Mouse (Mus musculus): ENCODE measurements around the gene Celf1. TPM values are rescaled to one million over a fixed set of nuclear protein-coding genes. Genes with fewer than 3 reads are reported as not detected.
A peak's percentile ranks its signal among the peaks of the same experiment; 100 is the strongest.
"Not testable (repeated sequence)": the region's sequence is repeated elsewhere in the genome, so short reads cannot be mapped to it uniquely, and the experiment has no call there.

Celf1 gene
- 10 to 100 TPM; 74.7 to 87.0 TPM for total RNA-seq (2021)
- long read RNA-seq, experiment 1, full-length matches to known transcripts, result 3 of 27 reads
- long read RNA-seq, experiment 1, partial matches to known transcripts, result 6 of 27 reads
- long read RNA-seq, experiment 1, other reads (novel, unspliced or antisense), result 18 of 27 reads
- long read RNA-seq, experiment 2, full-length matches to known transcripts, result 4 of 17 reads
- long read RNA-seq, experiment 2, partial matches to known transcripts, result 3 of 17 reads
- long read RNA-seq, experiment 2, other reads (novel, unspliced or antisense), result 10 of 17 reads

DNA sequence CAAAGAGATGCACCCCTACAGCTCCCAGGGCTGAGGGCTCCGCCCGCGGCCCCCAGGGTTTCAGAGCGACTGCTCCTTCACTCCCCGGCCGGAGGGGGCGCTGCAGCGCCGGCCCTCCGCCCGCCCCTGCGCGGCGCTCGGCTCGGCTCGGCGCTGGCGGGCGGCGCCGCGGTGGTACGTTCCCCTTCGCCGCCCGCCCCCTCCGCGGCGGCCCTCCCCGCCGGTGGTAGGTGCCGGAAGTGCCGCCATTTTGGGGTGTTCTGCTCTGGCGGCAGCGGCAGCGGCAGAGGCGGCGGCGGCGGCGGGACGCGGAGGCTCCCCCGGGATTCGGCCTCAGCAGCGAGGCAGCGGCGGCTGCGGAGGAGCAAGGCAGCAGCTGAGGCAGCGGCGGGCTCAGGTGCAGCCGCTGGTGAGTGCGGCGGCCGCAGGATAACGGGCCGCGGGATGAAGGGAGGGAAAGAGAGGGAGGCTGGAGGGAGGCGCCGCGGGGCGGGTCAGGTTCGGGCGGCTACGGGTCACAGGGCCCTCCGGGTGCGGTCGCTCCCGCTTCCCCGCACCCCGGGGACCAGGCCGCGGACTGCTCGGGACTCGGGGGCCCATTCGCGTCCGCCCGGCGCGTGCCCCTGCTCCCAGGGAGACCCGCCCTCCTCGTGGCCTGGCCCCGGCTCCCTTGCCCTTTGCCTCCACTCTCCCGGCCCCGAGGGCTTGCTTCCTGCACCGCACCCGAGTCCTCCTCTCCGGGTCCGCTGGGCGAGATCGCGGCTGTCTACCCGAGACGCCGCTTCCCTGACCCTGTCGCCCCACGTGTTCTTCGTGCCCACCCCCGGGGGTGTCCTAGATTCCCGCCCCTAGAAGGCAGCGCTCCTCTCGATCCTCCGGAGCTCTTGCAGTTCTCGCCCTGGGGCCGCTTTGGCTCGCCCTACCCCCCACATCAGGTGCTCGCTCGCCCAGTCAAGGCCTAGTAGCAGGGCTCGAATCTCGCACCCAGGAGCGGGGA is at the start of gene Celf1:
Gene Celf1, plus strand, starts transcription at position 150 of the 997 bp plus-strand sequence.
- peak; percentile 92 for DNase-seq

DNA sequence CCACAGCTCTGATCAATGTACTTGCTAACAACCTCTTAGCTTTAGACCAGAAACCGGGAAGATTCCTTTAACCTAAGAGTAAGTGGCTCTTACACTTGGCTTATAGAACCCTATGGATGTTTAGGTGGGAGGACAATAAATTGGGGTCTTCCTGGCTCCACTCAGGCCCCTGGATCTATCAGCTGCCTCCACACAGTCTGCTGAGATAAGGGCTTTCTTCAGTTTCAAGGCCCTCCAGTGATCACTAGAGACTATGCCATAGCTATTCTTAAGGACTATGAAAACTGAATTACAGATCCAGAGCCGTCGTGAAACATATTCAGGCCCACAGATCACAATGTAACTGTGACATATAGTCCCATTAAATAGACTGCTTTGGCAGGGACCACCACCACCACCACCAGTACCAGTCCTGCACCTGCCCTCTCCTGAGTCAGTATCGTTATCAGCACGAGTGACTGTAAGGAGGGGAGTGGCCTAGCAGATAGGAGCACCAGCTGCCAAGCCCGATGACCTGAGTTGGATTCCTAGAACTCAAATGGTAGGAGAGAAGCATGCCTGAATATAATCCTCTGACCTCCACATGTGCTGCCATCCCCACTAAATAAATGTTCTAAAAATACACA is 46.4 kb upstream of the Celf1 start:
- DNase-seq, result no peak

DNA sequence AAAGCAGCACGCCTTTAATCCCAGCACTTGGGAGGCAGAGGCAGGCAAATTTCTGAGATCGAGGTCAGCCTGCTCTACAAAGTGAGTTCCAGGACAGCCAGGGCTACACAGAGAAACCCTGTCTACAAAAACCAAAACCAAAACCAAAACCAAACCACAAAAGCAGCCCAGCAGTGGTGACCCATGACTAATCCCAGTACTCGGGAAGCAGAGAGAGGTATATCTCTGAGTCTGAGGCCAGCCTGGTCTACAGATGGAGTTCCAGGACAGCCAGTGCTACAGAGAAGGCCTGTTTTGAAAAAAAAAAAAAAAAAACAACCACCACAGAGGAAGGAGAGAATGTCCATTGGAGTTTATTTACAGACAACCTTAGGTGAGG is 45.9 kb upstream of the Celf1 start:
- not testable (repeated sequence) for DNase-seq

DNA sequence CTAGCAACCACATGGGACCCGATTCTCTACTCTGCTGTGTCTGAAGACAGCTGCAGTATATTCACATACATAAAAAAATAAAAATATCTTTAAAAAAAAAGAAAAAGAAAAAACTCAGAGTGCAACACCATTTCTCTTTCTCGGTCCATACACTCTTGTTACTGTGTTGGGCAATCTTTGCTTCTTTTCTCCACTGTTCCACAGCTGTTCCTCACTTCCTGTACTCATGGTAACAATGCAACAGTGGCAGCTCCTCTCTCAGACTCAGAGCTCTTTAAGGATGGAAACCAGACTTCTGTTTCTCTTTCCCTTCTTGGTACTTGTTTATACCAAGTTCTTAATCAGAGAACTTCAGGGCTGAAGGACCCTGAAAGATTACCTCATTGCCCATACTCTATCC is 36.8 kb upstream of the Celf1 start:
- DNase-seq, result no peak

DNA sequence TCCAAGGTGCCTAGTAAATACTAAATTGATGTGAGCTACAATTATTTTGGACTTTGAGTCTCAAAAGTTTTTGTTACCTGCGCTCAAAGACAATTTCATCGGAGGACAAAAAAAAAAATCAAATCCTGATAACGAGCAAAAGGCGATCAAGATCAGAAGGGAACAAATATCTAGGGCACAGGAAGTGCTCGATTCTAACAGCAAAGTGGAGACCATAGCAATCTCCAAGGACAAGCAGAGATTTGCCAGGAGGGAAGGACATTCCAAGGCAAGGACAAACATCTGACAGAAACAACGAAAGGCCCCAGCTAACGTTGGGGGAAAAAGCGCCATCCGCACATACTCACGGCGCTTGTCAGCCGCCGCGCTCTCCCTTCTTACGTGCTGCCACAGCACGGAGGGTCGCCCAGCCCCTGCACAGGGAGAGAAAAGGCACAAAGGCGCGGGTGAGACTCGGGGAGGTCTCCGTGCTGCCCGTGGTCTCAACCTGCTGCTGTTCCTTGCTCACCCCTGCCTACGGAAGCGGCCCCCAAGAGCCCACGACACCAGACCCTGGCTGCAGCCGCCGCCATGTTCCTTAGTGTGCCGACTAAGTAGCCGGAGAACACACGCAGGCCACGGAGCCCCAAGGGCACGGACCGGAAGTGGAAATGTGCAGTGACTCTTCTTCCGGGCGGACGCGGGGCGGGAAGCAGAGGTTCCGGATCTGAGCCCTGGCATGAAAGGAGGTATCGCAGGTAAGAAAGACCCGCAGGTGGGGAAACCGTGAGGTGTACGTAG is 35.9 kb upstream of the Celf1 start, which contains the start of the genes Kbtbd4 and Ndufs3:
Gene Kbtbd4, plus strand, starts transcription at position 665 of the 780 bp plus-strand sequence.
Gene Ndufs3, minus strand, starts transcription at position 752 of the 780 bp plus-strand sequence.
- peak; percentile 93 for DNase-seq

DNA sequence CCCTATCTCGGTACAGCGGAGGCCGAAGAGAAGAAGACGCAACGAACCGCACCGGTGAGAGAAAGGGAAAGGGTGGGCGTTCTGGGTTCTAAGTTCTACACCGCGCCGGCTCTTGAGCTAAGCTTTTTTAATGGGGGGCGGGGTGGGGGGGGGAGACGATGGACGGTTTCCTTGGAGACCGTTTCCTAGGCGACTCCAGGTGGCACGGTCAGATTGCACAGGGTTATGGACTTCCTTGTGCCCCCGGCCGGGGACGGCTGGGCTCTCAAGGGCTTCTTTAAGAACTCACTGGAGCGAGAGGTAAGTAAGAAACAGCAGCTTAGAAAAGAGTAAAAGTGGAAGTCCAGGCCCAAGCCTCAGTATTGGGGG is 35.3 kb upstream of the Celf1 start:
- no peak for DNase-seq

DNA sequence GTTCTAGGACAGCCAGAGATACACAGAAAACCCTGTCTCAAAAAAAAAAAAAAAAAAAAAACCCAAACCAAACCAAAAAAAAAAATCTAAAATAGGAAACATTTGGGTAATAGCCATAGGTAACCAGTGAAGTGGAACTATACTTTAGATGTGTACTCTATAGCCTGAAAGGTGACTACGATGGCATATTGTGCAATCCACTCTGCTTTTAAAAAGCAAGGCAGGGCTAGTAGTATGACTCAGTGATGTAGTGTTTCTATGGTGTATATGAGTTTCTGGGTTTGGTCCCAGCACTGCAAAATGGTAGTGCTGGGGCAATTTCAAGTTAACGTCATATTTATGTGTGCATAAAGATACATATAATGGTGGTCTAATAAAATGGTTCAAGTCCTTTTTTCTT is 33.5 kb upstream of the Celf1 start:
- DNase-seq, result no peak

DNA sequence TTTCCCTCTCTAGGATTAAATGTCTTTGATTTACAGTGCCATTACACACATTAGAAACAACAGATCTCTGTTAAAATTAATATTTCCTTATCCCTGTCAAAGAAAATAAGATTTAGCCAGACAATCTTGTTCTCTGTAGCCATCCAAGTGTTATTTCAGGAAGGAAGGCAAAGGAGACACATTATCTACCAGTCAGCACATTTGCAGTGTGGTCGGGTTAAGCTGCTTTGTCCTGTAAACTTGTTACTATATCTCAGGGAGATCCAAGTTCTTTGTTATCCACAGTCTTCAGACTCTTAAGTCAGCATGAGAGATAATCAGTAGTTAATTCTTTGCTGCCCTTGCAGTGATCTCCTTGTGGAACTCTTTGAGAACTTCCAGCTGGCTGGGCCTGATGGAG is 29.3 kb upstream of the Celf1 start:
- DNase-seq, result no peak

DNA sequence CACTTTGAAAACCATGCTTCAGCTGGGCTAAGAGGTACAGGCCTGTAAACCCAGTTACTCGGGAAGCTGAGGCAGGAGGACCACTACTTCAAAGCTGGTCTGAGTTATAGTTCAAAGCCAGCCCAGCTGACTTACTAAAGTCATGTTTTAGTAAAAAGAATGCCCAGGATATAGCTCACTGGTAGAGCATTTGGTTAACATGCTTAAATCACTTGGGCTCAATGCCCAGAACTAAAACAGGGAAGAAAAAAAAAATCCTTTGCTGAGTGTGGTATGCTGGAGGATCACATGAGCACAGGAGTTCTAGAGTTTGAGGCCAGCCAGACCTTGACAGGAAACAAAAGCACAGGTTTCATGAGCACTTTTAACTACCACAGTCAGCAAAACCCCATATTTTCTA is 28.5 kb upstream of the Celf1 start:
- no peak for DNase-seq

DNA sequence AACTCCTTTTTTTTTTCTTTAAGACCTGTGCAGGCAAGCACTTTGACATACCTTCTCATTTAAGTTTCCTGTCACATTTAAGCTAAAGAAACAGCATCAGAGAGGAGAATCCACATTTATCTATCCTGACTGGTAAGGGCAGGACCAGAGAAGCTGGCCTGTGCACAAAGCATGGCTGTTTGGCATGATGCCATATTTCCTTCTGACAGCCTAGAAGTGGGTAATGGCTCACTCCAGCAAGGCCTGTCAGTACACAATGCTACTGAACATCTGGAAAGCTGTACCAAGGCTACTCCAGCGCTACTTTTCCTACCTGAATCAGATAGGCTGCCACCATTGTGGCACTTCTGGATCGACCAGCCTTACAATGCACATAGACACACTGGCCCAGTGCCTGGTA is 26.5 kb upstream of the Celf1 start:
- peak; percentile 66 for DNase-seq

DNA sequence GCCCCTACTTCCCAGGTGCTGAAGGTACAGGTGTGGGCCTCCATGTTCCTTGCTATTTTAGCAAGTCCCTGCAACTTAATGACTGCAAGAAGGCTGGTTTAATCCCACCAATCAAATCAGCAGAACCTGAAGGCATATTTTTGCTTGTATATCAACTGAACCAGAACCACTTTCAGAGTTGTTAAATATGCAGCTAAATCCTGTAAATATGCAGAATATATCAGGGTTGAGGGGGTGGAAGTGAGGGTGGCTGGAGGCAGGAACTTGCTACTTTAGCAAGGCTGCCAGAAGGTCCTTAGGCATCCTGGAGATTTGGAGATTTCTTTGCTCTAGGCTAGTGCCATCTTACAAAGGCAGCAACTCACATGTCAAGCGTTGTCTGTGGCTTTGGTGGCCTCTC is 24.7 kb upstream of the Celf1 start:
- no peak for DNase-seq

DNA sequence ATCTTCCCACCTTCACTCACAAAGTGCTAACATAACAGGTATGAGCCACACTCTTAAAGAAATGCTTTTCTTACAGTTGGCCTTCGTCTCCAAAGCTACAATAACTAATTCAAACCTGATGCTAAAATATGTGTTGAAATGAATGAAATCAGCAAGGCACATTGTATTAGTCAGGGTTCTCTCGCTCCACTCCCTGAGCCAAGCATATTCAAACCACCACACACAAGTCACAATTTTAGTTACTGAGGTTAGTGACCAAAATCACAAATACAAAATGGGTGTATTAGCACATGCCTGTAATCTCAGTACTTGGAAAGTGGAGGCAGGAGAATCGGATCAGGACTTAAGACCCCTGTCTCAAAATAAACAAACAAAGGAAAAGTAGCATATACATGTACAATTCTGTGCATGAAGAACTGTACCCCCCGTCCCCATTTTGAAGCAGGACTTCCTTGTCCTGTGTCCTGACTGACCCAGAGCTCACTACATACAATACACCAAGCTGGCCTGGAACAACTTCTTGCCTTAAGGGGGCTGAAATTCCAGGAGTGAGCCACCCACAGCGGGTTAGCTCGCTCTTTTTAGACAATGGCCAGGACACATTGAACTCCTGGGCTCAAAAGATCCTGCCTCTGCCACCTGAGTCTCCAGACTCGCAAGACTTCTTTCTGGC is 23.5 kb upstream of the Celf1 start:
- no peak for DNase-seq

DNA sequence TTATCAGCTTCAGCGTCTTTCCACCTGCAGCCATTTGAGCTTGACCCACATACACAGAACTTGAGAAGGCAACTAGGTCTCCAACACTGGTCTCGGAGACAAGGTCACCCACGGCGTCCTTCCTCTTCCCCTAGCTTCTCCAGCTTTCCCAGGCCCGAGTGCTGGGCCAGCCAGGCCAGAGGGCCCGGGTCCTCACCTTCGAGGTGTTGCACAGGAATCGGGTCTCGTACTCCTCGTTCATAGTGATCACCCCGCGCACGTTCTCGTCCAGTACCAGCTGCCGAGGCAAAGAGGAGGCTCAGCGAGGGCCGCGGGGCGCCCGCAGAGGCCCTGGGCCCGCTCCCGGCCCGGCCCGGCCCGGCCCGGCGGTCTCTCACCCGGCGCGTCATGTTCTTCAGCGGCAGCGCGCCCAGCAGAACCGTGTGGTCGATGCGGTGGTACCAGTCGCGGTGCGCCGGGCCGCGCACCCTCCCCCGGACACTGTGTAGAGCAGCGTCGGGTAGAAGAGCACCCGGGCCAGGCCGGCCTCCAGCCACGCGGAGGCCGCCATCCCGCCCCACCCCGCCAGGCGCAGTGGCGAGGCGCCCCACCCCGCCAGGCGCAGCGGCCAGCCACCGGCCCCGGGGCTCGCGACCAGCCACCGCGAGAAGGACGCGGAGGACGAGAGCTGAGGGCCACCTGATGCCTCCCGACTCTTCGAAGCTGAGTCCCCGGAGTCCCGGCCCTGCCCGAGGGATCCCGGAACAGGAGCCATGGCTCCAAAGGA is 22.8 kb upstream of the Celf1 start:
- DNase-seq, result peak; percentile 87

DNA sequence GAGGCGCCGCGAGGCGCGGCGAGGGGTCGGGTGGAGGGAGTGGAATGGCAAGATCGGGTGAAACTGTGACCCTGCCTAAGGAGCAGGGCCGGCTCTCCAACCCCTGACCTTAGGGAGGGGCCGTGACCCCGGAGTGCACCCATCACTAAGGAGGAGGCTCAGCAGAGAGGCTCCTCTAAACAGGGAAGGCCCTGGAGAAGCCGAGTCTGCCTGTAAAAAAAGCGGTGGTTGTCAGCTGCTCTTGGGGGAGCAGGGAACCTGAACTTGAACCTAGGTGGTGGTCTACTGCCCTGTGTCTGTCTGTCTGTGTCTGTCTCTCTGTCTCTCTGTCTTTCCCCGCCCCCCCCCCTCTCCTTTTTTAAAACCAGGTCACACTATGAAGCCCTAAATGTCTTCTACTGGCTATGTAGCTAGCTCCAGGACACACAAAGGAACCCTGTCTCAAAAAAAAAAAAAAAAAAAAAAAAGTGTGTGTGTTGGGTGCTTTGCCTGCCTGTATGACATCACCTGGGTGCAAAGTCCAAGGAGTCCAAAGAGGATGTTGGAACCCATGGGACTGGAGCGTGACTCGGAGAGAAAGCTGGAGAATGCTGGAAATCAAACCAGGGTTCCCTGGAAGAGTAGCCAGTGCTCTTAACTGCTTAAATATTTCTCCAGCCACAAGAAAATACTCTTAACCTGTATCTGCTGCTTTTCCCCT is 22.0 kb upstream of the Celf1 start:
- DNase-seq, result peak; percentile 58

DNA sequence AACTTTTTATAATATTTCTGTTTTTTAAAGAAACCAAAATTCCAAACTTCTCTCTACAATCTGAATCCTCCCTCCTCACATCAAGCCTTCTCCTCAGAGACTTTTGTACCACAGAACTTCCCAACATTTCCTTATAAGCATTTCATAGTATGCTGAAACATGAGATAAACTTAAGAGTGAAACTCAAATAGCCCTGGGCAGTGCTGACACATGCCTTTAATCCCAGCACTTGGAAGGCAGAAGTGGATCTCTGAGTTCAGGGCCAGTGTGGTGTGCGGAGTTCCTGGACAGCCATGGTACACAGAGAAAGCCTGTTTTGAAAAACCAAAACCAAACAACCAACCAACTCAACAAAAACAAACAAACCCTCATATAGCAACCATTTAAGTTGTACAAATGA is 19.0 kb upstream of the Celf1 start:
- DNase-seq, result no peak

DNA sequence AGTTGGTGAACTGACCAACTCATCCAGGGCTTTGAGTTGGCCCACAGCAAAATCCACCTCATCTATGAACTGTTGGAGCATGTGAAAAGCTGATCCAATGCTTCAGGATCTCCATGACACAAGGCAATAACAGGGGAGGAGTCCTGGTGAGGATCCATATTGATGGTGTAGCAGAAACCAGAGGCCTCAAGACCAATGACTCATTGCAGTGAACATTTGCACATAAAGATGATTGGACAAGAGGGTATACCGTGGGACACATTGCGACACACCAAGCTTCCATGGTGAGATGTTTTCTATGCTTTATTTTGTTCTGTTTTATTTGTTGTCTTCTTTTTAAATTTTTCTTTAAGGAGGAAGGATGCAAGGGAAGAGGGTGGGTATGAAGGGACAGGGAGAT is 17.5 kb upstream of the Celf1 start:
- no peak for DNase-seq

DNA sequence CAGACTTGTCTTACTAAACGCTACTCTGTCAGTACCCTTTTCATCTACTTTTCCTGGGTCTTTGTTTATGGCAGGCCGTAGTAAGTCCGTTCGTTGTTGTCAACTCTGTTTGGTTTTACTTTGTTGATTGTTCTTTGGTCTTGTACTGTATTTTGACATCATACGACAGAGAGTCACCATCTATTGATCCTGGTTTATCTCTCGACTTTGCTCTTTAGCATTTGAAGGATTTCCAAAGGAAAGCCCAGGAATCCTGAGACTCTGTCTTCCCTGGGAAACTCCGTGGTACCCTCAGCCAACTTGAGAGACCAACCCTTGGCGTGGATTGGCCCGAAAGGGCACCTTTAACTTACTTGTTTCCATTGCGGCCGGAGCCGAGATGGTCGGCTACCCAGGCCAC is 11.6 kb upstream of the Celf1 start:
- DNase-seq, result no peak

DNA sequence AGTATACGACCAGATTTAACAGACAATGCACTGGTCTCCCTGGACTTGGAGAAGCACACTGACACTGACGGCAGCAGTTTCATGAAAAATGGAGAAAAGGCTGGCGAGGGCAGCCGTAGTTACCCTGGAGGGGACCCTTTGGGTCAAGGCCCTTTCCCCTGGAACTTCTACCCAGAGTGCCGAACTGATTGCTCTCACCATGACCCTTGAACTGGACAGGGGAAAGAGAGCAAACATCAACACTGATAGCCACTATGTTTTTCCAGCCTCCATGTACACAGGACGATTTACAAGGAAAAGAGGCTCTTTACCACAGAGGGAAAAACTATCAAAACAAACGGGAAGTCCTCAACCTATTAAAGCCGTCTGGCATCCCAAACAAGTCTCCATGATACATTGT is 8.4 kb upstream of the Celf1 start:
- DNase-seq, result no peak

DNA sequence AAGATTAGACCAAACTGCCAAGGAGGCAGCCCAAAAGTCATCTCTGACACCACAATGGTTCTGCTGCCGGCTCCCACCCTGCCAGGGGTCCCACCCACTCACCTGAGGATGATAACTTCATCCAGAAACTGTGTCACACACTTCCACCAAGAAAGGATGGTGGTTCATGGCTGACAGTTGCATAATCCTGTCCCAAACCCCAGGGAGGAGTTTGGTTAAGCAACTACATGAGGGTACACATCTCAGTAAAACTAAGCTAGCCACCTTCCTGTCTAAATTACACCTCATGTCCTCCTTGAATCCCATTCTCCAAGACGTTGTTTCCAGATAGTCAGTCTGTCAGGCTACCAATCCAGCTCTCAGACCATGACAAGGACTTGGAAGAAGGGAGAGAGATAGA is 7.9 kb upstream of the Celf1 start:
- no peak for DNase-seq

DNA sequence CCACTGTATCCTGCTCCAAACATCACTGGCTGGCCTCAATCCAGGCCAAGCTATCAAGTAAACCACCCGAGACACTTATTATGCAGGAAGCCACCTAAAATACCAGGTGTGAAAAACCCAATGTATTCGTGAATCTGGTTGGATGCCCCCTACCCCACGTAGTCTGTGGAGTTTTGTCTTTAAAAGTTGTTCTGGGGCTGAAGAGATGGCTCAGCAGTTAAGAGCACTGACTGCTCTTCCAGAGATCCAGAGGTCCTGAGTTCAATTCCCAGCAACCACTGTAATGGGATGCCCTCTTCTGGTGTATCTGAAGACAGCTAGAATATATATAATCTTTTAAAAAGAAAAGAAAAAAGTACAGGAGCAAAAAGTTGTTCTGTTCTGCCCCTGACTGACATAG is 1.8 kb upstream of the Celf1 start:
- no peak for DNase-seq
